Mouse (Mus musculus): ENCODE data around the gene Ube2d3.

- TF ChIP-seq POLR2A (IDR thresholded peaks at IDR 0.05; ENCODE audit: low read depth, low read length), result no peak
- no peak for TF ChIP-seq CTCF (IDR thresholded peaks at IDR 0.05; ENCODE audit: extremely low read depth, insufficient read depth, insufficient read length, insufficient replicate concordance)
These were observed 42.8 kb downstream of the Ube2d3 start for GRCm38 (mm10) chr3:135480767-135481166.
